Mouse (Mus musculus): ENCODE data around the gene Ttc17. TPM values are rescaled to one million over a fixed set of nuclear protein-coding genes. Genes with fewer than 3 reads are reported as not detected.
A peak's percentile ranks its signal among the peaks of the same experiment; 100 is the strongest.
"Not testable (repeated sequence)": the region's sequence is repeated elsewhere in the genome, so short reads cannot be mapped to it uniquely, and the experiment has no call there.

Ttc17 gene
- 10 to 100 TPM; 16.9 to 20.9 TPM for total RNA-seq (2021)
- long read RNA-seq, experiment 1, full-length matches to known transcripts = 23 of 26 reads
- long read RNA-seq, experiment 1, partial matches to known transcripts = 2 of 26 reads
- long read RNA-seq, experiment 1, other reads (novel, unspliced or antisense) = 1 of 26 reads
- long read RNA-seq, experiment 2, full-length matches to known transcripts = 13 of 16 reads
- long read RNA-seq, experiment 2, partial matches to known transcripts = 0 of 16 reads
- long read RNA-seq, experiment 2, other reads (novel, unspliced or antisense) = 3 of 16 reads

GRCm38 (mm10) chr2:94406083-94406957 lies at the start of gene Ttc17:
TSS of gene Ttc17 (minus strand) at chr2:94406689.
- peak; percentile 88 for DNase-seq

GRCm38 (mm10) chr2:94449643-94450042 lies 43.2 kb upstream of the Ttc17 start:
- no peak for DNase-seq

GRCm38 (mm10) chr2:94436952-94437351 lies 30.5 kb upstream of the Ttc17 start:
- DNase-seq = no peak

- DNase-seq = no peak
Measured at GRCm38 (mm10) chr2:94435481-94435880, 29.0 kb upstream of the Ttc17 start.

GRCm38 (mm10) chr2:94434833-94435232 lies 28.3 kb upstream of the Ttc17 start:
- DNase-seq = no peak

- DNase-seq = no peak
Measured at GRCm38 (mm10) chr2:94432214-94432613, 25.7 kb upstream of the Ttc17 start.

GRCm38 (mm10) chr2:94428456-94428855 lies 22.0 kb upstream of the Ttc17 start:
- no peak for DNase-seq

GRCm38 (mm10) chr2:94407441-94407840 lies 952 bp upstream of the Ttc17 start:
- no peak for DNase-seq

- no peak for DNase-seq
Measured at GRCm38 (mm10) chr2:94407021-94407420, 532 bp upstream of the Ttc17 start.

GRCm38 (mm10) chr2:94405397-94406082 lies 949 bp downstream of the Ttc17 start:
- no peak for DNase-seq

- no peak for DNase-seq
Measured at GRCm38 (mm10) chr2:94404512-94405240, 1.8 kb downstream of the Ttc17 start.

GRCm38 (mm10) chr2:94402561-94402960 lies 3.9 kb downstream of the Ttc17 start:
- DNase-seq = no peak

GRCm38 (mm10) chr2:94402096-94402495 lies 4.4 kb downstream of the Ttc17 start:
- no peak for DNase-seq

- no peak for DNase-seq
Measured at GRCm38 (mm10) chr2:94401006-94401405, 5.5 kb downstream of the Ttc17 start.

- DNase-seq = peak; percentile 65
Measured at GRCm38 (mm10) chr2:94398138-94398970, 8.1 kb downstream of the Ttc17 start.

GRCm38 (mm10) chr2:94397453-94397852 lies 9.0 kb downstream of the Ttc17 start:
- DNase-seq = no peak

GRCm38 (mm10) chr2:94396325-94396724 lies 10.2 kb downstream of the Ttc17 start:
- DNase-seq = no peak

GRCm38 (mm10) chr2:94391127-94391526 lies 15.4 kb downstream of the Ttc17 start:
- DNase-seq = not testable (repeated sequence)

- DNase-seq = no peak
Measured at GRCm38 (mm10) chr2:94389000-94389399, 17.5 kb downstream of the Ttc17 start.

GRCm38 (mm10) chr2:94387846-94388245 lies 18.6 kb downstream of the Ttc17 start:
- no peak for DNase-seq

GRCm38 (mm10) chr2:94384483-94384882 lies 22.0 kb downstream of the Ttc17 start:
- not testable (repeated sequence) for DNase-seq

Data from gastrocnemius, postnatal 10 days (tissue).